Mouse (Mus musculus) embryo, embryonic 11 days (tissue): ENCODE measurements around the gene Gfra1.

Experiments
- DNase-seq: peaks from one replicate; pipeline ENCODE4 v3.0.0-alpha.2; 2015

The Gfra1 gene

DNA sequence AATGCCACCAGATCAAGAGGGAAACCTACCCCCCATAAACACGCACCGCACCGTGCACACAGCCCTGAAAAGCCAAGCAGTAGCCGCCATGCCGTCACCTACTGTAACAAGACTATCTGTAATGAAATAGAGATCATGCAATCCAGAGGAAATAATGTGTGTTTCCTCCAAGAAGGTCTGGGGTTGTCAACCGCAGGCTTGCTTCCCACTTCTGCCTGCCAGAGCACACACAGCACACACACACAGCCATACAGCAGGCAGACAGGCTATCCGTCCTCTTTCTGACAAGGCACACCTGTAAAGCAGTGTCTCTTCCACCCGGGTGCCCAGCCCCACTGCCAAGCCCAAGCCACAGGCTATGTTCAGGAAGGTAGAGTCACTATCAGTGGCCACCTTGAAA is 66.2 kb downstream of the Gfra1 start:
- DNase-seq, result no peak

DNA sequence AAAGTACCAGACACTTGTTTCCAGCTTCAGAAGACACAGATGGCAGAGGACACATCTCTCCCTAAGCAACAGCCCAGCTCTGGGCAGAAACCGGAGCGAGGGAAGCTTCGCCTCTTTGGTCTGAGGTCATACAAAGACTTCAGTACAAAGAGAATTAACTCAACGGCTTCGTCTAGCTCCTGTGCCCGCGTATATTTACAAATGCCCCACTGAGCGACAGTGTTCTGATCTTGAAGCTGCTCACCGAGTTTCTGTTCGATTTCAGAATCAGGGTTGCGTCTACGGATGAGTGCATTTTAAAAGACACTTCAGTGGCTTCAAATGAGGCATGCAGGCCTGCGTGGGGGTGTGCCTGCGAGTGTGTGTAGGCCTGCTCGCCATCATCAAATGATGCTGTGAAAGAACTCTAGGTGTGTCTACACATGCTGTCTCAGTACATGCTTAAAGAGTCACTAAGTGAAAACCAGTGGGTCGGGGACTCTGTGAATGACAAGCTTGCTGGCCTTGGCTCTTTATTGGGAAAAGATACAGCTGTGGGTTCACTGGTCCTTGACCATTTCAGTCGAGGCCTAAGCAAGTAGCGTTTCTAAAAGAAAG is 66.8 kb downstream of the Gfra1 start:
- peak; percentile 20 for DNase-seq

DNA sequence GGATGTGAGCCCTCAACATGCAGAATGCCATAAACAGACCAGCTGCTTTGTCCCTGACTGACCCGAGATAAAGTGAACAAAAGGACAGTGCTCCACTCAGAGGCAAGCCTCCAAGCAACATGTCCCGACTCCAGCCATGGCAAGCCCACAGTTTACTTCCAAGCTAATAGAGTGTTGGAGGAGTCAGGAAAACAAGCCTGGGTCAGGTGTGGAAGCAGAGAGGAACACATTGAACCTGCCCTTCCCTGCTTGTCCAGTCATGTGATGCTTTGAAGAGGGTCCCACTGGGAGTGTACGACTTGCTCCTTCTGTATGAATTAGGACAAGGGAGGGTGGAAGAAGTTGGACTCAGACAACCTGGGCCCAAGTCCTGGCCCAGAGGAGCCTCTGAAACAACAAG is 72.4 kb downstream of the Gfra1 start:
- no peak for DNase-seq

DNA sequence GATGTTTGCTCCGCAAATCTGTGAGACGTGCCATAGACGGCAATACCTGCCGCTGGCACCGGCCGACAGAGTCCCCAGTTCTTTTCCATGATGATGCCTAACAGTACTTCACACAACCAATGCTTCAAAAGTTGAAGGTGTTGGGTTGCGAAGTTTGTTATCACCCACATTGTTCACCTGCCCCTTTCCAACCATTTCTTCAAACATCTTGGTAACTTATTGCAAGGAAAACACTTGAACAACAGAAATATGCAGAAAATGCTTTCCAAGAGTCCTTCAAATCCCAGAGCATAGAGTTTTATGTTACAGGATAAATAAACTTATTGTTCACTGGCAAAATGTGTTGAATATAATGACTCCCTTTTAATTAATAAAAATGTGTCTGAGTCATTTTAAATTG is 73.2 kb downstream of the Gfra1 start:
- DNase-seq, result no peak

DNA sequence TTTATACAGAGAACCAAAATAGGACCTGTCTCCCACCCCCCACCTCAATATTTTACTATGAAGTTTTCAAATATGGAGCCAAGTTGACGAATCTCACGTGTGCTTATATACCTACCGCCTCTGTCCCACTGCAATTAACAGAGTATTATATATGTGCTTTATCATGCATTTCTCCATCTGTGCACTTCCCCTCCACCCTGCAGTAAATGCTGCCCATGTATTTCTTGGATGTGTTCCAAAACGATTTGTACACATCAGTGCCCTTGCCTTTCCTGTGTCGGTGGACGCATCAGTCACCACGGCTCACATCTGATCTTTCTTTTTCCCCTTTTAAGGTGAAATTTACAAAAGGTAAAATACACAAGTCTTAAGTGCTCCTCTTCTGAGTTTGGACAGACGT is 77.7 kb downstream of the Gfra1 start:
- no peak for DNase-seq

DNA sequence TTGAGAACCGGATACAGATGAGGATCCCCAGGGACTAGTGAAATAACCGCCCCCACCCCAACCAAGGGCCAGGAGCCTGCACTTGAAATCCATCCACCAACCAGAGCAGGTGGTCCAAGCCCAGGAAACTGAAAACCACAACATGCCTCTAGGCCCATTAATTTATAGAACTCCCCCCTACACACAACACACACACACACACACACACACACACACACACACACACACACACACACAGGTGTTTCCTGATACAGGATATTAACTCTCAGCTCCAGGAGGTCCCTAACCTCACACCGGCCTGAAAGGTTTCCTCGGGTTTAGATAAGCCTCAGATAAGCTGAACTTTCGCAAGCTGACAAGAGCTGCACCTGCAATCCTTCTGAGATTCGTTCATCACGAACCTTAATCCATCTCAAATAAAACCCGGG is 79.0 kb downstream of the Gfra1 start:
- DNase-seq, result no peak

DNA sequence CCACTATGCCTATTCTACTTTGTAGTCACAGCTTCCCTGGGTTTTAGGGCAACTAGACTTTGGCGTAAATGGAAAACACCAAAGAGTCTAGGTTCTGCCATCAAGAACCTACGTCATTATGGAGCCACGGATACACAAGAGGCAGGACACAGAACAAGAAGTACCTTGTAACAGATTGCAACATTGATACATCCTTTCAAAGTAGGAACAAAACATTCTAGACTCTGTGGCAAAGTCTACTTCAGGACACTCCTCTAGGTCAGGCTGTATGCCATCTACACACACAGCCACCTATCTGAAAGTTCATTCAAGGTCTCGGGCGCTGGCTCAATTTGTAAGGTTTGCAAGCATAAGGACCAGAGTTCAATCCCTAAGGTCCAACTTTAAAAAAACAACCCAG is 81.1 kb downstream of the Gfra1 start:
- no peak for DNase-seq

DNA sequence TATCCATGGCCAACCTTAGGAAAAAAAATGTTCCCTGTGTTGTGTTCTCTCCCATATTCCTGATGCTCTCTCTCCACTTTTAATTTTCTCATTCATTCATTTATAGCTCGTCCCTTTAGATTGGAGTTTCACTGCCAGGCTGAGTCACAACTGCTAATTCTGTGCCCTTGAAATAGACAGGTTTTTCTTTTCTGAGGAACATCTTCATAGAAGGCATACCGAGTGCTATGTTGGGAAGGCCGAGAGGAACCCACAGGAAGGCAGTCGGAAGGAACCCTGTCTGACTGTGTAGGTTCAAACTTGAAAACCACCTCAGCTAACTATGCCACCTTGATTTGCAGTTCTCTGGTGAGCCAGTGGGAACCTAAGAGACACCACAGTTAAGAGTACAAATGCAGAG is 81.6 kb downstream of the Gfra1 start:
- DNase-seq, result no peak

DNA sequence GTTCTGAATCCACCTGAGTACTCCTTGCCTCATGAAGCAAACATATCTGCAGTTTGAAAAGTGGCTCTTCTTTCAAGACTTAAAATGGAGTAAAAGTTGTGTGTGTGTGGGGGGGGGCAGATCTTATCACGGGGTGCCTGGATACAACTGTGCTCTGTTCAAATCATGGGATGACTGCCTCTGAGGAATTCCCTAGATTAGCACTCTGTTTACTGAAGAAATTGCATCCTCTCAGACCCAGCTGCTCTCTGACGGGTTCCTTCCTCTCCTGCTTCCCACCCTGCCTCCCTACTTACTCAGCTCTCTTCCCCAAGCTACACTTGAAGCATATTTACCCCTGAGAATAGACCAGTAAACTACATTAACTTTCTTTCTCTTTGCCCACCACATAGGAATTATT is 87.2 kb downstream of the Gfra1 start:
- no peak for DNase-seq

DNA sequence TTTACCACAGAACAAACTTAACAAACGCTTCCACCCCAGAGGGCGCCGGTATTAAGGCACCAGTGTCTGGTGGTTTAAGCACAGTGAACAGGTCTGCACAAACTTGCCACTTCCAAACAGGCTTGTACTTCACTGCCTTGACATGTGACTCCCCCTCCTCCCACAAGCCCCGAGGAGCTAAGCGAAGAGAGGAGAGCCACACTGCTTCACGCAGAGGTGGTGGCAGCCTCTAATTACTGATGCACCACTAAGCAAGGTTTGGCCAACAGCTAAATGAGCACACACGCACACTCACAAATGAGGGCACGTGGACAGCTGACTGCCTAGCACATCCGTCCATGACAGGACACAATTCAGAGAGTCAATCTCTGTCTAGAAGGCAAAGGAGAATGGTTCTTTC is 91.0 kb downstream of the Gfra1 start:
- no peak for DNase-seq

DNA sequence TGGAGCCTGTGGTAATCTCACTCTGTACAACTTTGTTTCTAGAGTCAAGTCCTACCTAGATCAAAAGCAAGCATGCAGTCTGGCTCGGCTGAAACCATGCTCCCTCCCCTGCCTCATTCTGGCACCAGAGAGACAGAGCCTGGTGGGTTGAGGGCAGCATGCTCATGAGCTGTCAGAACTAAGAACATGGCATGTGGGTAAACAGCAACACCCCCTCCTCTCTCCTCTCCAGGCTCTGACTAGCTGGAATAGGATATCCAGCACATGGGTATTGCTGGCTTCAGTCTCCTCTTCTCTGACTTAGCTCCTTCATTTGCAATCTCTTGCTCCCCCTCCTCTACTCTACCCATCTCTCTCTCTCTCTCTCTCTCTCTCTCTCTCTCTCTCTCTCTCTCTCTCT is 94.7 kb downstream of the Gfra1 start:
- DNase-seq, result no peak

DNA sequence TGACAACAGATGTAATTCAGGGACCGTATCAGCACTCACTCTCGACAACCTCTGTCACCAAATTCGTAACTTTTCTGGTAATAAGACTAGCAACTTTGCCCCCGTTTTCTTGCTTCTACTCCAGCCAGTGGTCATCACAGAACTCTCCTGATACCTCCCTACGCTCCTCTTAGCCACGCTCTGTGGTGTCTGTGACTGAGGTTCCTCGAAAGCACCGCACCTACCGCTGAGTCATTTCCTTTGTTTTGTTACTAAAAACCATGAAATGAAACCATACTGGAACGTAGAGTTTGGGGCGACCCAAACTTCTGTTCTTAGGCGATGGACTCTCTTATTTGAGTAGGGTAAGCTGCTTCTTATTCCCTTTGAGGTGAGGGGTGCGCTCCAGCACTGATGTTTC is 97.6 kb downstream of the Gfra1 start:
- DNase-seq, result no peak

DNA sequence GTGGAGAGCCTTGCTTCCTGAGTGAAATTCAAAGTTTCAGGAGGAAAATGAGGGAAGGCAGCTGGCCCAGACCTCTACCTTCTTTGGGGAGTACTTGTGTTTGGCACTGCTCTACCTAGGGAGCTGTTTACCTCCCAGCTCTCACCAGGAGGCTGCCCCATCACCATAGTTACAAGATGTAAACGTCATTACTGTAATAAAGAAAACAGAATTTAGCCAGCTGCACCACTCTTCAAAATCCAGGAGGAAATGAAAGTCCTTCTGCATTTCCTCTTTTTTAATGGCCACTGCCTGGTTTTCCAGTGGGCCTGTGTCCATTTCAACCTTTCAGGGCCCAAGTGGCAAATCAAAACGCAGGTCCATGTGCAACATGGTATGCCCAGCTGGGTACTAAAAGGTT is 101.8 kb downstream of the Gfra1 start:
- DNase-seq, result no peak

DNA sequence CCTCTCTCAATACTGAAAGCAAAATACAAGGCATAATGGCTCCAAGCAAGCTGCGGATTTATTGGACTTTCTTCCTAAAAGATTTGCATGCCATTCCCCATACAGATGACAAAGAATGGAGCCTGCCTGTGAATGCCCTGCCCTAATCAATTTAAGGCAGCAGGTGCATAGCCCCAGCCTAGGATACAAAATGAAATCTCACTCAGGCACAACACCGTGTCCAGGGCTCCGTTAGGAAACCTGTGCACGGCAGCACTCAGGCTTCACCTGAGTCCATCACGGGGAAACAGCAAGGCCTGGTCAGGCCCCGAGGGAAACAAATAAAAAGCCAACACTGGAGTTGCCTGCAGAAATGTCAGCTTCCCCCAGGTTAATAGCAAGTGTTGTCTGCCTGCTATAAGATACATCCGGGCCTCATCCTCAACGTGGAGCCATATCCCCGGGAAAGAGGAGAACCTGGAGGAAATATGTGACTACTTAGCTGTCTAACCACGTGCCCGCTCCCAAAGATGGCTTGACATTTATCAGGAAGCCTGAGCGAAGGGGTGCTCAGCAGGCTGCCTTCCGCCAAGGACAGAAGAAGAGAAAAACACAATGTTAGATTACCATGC is 102.3 kb downstream of the Gfra1 start:
- DNase-seq, result no peak

DNA sequence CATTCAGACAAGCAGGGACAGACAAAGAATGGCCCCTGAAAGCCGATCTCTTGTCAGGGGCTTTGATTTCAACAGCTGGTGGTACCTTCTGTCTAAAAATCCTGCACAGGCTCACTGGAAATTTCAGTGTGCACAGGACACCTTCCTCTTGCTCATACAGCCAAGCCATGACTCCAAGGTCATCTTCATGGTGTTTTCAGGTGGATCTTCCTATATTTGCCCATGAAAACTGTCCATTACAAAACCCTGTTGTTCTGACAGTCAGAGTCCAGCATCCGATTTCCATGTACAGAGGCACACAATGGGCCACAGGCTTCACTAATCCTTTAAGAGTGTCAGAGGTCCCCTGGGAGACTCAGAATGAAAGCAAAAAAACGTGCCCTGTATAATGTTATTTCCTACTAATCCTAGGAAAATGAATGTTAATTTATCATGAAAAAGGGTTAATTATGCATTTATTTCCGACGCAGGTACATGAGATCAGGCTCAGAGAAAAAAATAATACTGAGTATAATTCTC is 105.8 kb downstream of the Gfra1 start:
- DNase-seq, result peak; percentile 60

DNA sequence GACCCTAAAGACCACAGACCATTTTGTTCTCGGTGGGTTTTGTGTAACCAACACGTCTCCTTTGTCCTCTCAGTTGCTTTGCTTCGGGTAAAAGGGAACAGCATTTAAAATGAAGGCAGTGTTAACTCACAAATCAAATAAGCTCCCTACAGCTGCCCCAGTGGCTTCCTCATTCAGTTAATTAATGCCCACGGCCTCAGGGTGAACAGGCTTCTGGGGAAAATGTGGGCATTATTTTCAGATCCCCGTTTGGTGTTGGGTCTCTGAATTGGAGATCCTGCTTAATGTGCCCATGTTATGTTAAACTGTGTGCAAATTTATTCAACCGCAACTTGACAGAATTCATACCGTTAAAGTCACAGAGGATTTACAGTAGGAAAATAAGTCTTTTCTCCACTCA is 110.6 kb downstream of the Gfra1 start:
- no peak for DNase-seq

DNA sequence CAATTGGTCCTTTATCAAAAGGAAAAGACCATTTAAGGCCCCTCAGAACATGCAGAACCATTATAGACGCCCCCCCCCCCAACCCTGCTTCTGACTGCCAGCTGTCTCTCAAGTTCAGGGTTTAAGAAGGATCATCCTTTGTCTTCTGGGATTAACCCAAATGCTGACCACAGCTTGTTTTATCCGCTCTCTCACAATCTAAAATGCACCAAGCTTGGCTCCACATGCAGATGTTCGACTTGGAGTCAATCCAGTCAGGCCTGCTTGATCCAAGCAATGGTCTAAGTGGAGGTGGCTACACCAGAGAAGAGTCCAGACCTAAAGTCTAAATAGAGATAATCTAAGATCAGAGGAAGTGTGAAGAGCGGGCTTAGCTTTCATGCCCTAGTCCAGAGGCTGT is 114.4 kb downstream of the Gfra1 start:
- no peak for DNase-seq

DNA sequence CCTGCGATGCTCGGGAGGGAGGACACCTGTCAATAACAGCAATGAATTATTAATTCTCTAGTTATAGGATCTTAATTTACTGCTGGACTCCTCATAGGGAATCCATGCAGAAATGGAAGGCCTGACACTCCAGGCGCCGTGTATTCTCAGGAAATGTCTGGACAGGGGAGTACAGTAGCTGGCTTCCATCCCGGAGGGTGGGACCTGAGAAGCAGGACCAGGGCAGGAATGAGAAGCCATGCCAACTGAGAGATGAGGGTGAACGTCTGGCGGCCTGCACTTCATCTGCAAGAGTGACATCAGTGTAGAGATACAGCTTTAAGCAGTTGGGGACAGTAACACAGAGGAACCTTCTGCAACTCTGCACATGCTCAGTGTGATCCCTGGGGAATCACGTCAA is 115.5 kb downstream of the Gfra1 start:
- no peak for DNase-seq

DNA sequence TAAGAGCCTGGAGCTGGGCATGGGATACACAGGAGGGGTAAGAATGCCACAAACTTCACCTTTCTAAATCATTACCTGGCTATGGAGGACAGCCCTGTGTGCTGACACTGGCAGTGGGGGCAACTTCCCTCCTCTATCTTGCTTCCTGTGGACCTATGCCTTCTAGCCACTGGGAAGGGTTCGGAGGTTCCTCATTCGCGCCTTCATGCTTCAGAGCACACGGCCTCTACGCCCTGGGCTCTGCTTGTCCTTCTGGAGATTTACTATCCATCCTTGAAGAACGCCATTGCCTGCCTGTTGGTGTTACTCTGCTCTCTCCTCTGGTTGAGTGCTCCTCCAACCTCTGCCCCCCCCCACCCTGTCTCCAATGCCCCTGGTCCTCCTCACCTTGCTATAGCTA is 118.9 kb downstream of the Gfra1 start:
- no peak for DNase-seq

DNA sequence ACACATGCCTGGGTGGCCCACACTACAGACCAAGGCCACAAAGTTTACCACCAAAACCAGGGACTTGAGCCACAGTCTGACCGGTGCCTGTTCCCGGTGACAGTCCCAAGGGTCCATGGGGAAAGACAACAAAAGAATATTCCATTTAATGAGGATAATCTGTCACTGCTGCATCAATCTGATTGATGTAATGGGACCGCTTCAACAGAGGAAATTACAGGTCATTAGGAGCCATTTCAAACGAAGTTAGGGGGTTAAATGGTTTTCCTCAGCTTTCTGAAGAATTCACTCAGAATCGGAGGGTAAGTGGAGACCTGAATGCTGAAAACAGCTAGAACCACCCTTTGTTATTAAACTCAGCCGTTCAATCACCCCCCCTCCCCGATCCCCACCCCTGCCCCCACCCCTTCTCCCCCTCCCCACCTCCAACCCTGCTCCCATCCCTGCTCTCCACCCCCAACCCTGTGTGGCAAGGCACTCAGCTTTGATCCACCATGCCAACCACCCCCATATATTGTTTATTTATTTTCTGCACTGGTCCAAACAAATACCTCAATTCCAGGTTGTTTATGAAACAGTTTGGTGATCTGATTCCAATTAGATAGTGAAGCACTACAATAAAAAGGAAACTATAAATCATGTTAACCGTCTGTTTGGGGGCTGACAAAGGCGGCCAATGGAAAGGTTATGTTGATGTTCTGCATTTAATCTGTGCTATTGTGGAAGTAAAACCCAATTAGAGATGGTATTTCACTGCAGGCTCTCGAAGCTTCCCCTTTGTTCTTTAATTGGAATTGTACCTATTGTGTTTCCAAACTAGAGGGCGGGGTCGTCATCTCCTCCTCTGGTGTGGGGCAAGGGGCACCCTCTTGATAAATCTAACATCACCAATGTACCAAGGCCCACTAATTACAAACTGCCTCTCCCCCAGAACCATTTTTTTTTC is 119.9 kb downstream of the Gfra1 start:
- DNase-seq, result peak; percentile 36

DNA sequence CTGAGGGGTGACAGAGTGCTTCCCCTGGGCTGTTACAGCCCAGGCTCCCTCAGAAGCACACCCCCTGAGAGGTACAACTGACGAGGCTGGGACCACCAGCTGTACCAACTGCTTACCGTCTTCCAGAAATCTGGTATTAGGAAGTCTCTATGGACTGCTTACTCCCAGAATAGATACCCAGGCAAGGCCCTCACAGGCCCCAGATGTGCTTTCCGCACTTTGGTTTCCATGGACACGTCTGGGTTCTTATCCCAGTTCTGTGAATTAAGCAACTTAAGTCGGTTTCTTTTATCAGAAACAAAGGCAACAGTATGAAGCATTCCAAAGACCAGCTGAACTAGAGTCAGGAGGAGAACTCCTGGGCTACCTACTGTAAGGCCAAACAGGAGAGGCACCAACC is 126.4 kb downstream of the Gfra1 start:
- no peak for DNase-seq

DNA sequence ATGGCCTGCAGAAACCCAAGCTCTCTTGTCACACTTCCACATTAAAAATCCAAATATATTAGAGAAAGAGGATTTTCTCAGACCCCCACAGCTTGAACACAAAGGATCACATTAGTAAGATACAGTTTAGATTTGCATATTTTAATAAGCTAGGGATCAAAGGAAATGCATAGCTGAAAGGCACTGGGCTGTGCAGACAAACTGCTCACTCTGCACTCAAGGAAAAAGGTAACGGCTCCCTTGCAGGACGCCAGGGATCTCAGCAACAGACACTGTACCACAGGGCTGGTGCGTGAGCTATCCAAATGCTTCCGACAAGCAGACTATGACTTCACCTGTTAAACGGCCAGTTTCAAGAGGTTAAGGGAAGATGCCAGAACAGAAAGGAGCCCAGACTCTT is 127.7 kb downstream of the Gfra1 start:
- DNase-seq, result no peak

DNA sequence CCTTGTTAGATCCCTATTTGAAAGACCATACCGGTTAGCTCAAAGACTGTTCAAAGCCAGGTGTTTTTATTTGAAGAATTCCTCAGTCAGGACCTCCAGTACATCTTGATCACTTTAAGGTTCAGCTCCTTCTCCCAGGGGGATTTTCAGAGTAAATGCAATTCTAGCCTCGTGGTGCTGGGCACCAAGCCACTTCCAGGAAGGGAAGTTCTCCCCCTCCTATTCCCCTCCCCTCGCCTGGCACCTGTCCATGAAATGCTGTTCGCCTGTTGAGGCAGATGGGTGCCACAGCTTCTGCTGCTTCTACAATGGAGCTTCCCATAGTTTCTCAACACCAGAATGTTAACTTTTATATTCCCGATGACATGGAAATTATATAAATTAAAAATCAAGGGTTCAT is 139.2 kb downstream of the Gfra1 start:
- DNase-seq, result no peak

DNA sequence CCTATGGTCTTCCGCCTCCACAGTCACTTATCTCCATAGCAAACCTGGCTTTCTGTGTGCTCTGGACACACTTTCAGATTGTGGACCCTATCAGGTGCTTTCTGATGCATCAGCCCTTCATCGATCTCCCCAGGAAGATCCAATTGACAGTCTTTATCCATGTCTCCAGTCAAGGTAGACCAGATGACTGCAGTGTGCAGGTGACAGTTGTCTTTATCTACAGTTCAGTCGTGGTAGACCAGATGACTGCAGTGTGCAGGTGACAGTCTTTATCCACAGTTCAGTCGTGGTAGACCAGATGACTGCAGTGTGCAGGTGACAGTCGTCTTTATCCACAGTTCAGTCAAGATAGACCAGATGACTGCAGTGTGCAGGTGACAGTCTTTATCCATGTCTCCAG is 140.0 kb downstream of the Gfra1 start:
- DNase-seq, result no peak
